Mouse (Mus musculus): ENCODE results near the gene Mpp3.

- TF ChIP-seq CTCF (IDR thresholded peaks at IDR 0.05; ENCODE audit: low read depth) = no peak
- no peak for TF ChIP-seq EP300 (IDR thresholded peaks at IDR 0.05; ENCODE audit: low read depth)
These were observed 51.3 kb downstream of the Mpp3 start for GRCm38 (mm10) chr11:101976949-101977348.
